Mouse (Mus musculus): ENCODE results near the gene Lactbl1. TPM values are rescaled to one million over a fixed set of nuclear protein-coding genes. Genes with fewer than 3 reads are reported as not detected.
A peak's percentile ranks its signal among the peaks of the same experiment; 100 is the strongest.

Gene Lactbl1
- polyA plus RNA-seq, 1 experiment: not detected

- Histone ChIP-seq H3K36me3 (ENCODE audit: control insufficient read depth, insufficient read depth) (no peaks in the 10 kb centered on the region), H3ac (ENCODE audit: control insufficient read depth, insufficient read length) (no peak overlapping the region), H3K27me3 (ENCODE audit: control insufficient read depth, insufficient read depth, insufficient read length) (no peaks in the 10 kb centered on the region), H3K4me2 (ENCODE audit: low read depth) (no peak overlapping the region), H3K79me2 (ENCODE audit: control insufficient read depth, insufficient read depth) (peaks cover 100% of the 10 kb centered on the region), H3K4me3 (no peak overlapping the region)
- TF ChIP-seq MYOG (IDR thresholded peaks at IDR 0.05; ENCODE audit: control insufficient read depth in 1 of 3, insufficient read depth in 1 of 3, insufficient read length in 2 of 3, low read depth in 2 of 3) (no peak), TCF12 (IDR thresholded peaks at IDR 0.05; ENCODE audit: insufficient read depth, poor library complexity, severe bottlenecking) (no peak), CEBPB (IDR thresholded peaks at IDR 0.05; ENCODE audit: insufficient read depth, poor library complexity, severe bottlenecking) (no peak), REST (IDR thresholded peaks at IDR 0.05; ENCODE audit: insufficient read depth, insufficient read length) (no peak), USF1 (IDR thresholded peaks at IDR 0.05; ENCODE audit: low read depth) (no peak), POLR2A (IDR thresholded peaks at IDR 0.05; ENCODE audit: insufficient read length, low read depth) (no peak), SRF (IDR thresholded peaks at IDR 0.05; ENCODE audit: control insufficient read depth, insufficient read length, low read depth) (no peak), E2F4 (IDR thresholded peaks at IDR 0.05; ENCODE audit: insufficient read depth) (no peak)
Observed at GRCm38 (mm10) chr4:136592111-136592510, 30.3 kb upstream of the Lactbl1 start.

- Histone ChIP-seq H3K4me2 (ENCODE audit: low read depth) (peak overlapping the region; percentile 24), H3K79me2 (ENCODE audit: control insufficient read depth, insufficient read depth) (peaks cover 97% of the 10 kb centered on the region), H3K27me3 (ENCODE audit: control insufficient read depth, insufficient read depth, insufficient read length) (no peaks in the 10 kb centered on the region), H3K36me3 (ENCODE audit: control insufficient read depth, insufficient read depth) (no peaks in the 10 kb centered on the region), H3ac (ENCODE audit: control insufficient read depth, insufficient read length) (no peak overlapping the region), H3K4me3 (no peak overlapping the region)
- TF ChIP-seq E2F4 (IDR thresholded peaks at IDR 0.05; ENCODE audit: insufficient read depth): no peak
- TF ChIP-seq SRF (IDR thresholded peaks at IDR 0.05; ENCODE audit: control insufficient read depth, insufficient read length, low read depth): no peak
- TF ChIP-seq USF1 (IDR thresholded peaks at IDR 0.05; ENCODE audit: low read depth): no peak
- no peak for TF ChIP-seq POLR2AphosphoS2 (IDR thresholded peaks at IDR 0.05; ENCODE audit: insufficient read length, low read depth)
- no peak for TF ChIP-seq MAX (IDR thresholded peaks at IDR 0.05; ENCODE audit: low read depth)
- TF ChIP-seq REST (IDR thresholded peaks at IDR 0.05; ENCODE audit: insufficient read depth, insufficient read length): no peak
- TF ChIP-seq MYOG (IDR thresholded peaks at IDR 0.05; ENCODE audit: control insufficient read depth in 1 of 3, insufficient read depth in 1 of 3, insufficient read length in 2 of 3, low read depth in 2 of 3): no peak
- TF ChIP-seq CEBPB (IDR thresholded peaks at IDR 0.05; ENCODE audit: insufficient read depth, poor library complexity, severe bottlenecking): no peak
- no peak for TF ChIP-seq TCF3 (IDR thresholded peaks at IDR 0.05; ENCODE audit: insufficient read length, low read depth)
- TF ChIP-seq POLR2A (IDR thresholded peaks at IDR 0.05; ENCODE audit: insufficient read length, low read depth): no peak
- no peak for TF ChIP-seq TCF12 (IDR thresholded peaks at IDR 0.05; ENCODE audit: insufficient read depth, poor library complexity, severe bottlenecking)
- TF ChIP-seq MYOD1 (IDR thresholded peaks at IDR 0.05; ENCODE audit: control insufficient read depth in 1 of 3, insufficient read length in 2 of 3, low read depth in 2 of 3): no peak
Observed at GRCm38 (mm10) chr4:136594006-136594405, 28.4 kb upstream of the Lactbl1 start.

- no peak overlapping the region for H3ac ChIP-seq (ENCODE audit: control insufficient read depth, insufficient read length)
- H3K27me3 ChIP-seq (ENCODE audit: control insufficient read depth, insufficient read depth, insufficient read length): no peaks in the 10 kb centered on the region
- H3K4me3 ChIP-seq: no peak overlapping the region
- no peak overlapping the region for H3K4me2 ChIP-seq (ENCODE audit: low read depth)
- peaks cover 96% of the 10 kb centered on the region for H3K79me2 ChIP-seq (ENCODE audit: control insufficient read depth, insufficient read depth)
- no peaks in the 10 kb centered on the region for H3K36me3 ChIP-seq (ENCODE audit: control insufficient read depth, insufficient read depth)
- TF ChIP-seq REST (IDR thresholded peaks at IDR 0.05; ENCODE audit: insufficient read depth, insufficient read length): no peak
Observed at GRCm38 (mm10) chr4:136595221-136595620, 27.2 kb upstream of the Lactbl1 start.

GRCm38 (mm10) chr4:136598268-136598876 lies 24.0 kb upstream of the Lactbl1 start:
- H3K4me3 ChIP-seq: no peak overlapping the region
- H3K36me3 ChIP-seq (ENCODE audit: control insufficient read depth, insufficient read depth): no peaks in the 10 kb centered on the region
- TF ChIP-seq TCF12 (IDR thresholded peaks at IDR 0.05; ENCODE audit: insufficient read depth, poor library complexity, severe bottlenecking) (no peak), MYOD1 (IDR thresholded peaks at IDR 0.05; ENCODE audit: control insufficient read depth in 1 of 3, insufficient read length in 2 of 3, low read depth in 2 of 3) (no peak), MAX (IDR thresholded peaks at IDR 0.05; ENCODE audit: low read depth) (no peak), POLR2A (IDR thresholded peaks at IDR 0.05; ENCODE audit: insufficient read length, low read depth) (no peak), TCF3 (IDR thresholded peaks at IDR 0.05; ENCODE audit: insufficient read length, low read depth) (no peak), SRF (IDR thresholded peaks at IDR 0.05; ENCODE audit: control insufficient read depth, insufficient read length, low read depth) (no peak), MYOG (IDR thresholded peaks at IDR 0.05; ENCODE audit: control insufficient read depth in 1 of 3, insufficient read depth in 1 of 3, insufficient read length in 2 of 3, low read depth in 2 of 3) (no peak), CEBPB (IDR thresholded peaks at IDR 0.05; ENCODE audit: insufficient read depth, poor library complexity, severe bottlenecking) (no peak), POLR2AphosphoS2 (IDR thresholded peaks at IDR 0.05; ENCODE audit: insufficient read length, low read depth) (no peak), USF1 (IDR thresholded peaks at IDR 0.05; ENCODE audit: low read depth) (no peak), REST (IDR thresholded peaks at IDR 0.05; ENCODE audit: insufficient read depth, insufficient read length) (no peak)

GRCm38 (mm10) chr4:136599869-136600268 lies 22.6 kb upstream of the Lactbl1 start:
- Histone ChIP-seq H3ac (ENCODE audit: control insufficient read depth, insufficient read length) (no peak overlapping the region), H3K36me3 (ENCODE audit: control insufficient read depth, insufficient read depth) (no peaks in the 10 kb centered on the region)

More at GRCm38 (mm10) chr4:136598268-136598876, 24.0 kb upstream of the Lactbl1 start:
- no peaks in the 10 kb centered on the region for H3K27me3 ChIP-seq (ENCODE audit: control insufficient read depth, insufficient read depth, insufficient read length)
- no peak overlapping the region for H3ac ChIP-seq (ENCODE audit: control insufficient read depth, insufficient read length)
- peak overlapping the region; percentile 52 for H3K4me2 ChIP-seq (ENCODE audit: low read depth)
- peaks cover 84% of the 10 kb centered on the region for H3K79me2 ChIP-seq (ENCODE audit: control insufficient read depth, insufficient read depth)

More at GRCm38 (mm10) chr4:136599869-136600268, 22.6 kb upstream of the Lactbl1 start:
- H3K79me2 ChIP-seq (ENCODE audit: control insufficient read depth, insufficient read depth): peaks cover 69% of the 10 kb centered on the region
- TF ChIP-seq SRF (IDR thresholded peaks at IDR 0.05; ENCODE audit: control insufficient read depth, insufficient read length, low read depth): no peak
- no peak for TF ChIP-seq REST (IDR thresholded peaks at IDR 0.05; ENCODE audit: insufficient read depth, insufficient read length)
- no peak for TF ChIP-seq CEBPB (IDR thresholded peaks at IDR 0.05; ENCODE audit: insufficient read depth, poor library complexity, severe bottlenecking)
- TF ChIP-seq USF1 (IDR thresholded peaks at IDR 0.05; ENCODE audit: low read depth): no peak
- no peak for TF ChIP-seq MYOD1 (IDR thresholded peaks at IDR 0.05; ENCODE audit: control insufficient read depth in 1 of 3, insufficient read length in 2 of 3, low read depth in 2 of 3)
- no peak for TF ChIP-seq MYOG (IDR thresholded peaks at IDR 0.05; ENCODE audit: control insufficient read depth in 1 of 3, insufficient read depth in 1 of 3, insufficient read length in 2 of 3, low read depth in 2 of 3)
- no peak for TF ChIP-seq POLR2A (IDR thresholded peaks at IDR 0.05; ENCODE audit: insufficient read length, low read depth)
- no peak for TF ChIP-seq TCF12 (IDR thresholded peaks at IDR 0.05; ENCODE audit: insufficient read depth, poor library complexity, severe bottlenecking)
- TF ChIP-seq TCF3 (IDR thresholded peaks at IDR 0.05; ENCODE audit: insufficient read length, low read depth): no peak
- no peak overlapping the region for H3K4me2 ChIP-seq (ENCODE audit: low read depth)
- H3K27me3 ChIP-seq (ENCODE audit: control insufficient read depth, insufficient read depth, insufficient read length): no peaks in the 10 kb centered on the region
- no peak overlapping the region for H3K4me3 ChIP-seq
